Mouse (Mus musculus): ENCODE data around the gene Tex26. TPM values are rescaled to one million over a fixed set of nuclear protein-coding genes. Genes with fewer than 3 reads are reported as not detected.

Gene Tex26
- polyA plus RNA-seq, 1 experiment from 2014 or later = not detected

DNA sequence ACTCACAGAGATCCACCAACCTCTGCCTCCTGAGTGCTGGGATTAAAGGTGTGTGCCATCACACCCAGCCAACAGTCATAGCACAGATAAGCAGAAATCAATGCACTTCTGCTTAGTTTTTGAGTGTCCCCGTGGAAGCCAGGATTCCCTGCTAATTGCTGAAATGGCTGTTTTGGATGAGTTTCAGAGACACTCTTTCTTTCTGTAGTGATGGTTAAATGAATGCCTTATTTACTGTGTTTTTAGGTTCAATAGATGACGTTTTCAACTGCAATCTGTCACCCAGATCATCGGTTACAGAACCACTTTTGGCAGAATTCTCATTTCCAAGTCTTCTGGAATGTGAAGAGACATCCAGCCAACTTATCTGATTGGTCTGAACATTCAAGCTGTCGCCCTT is 9.9 kb upstream of the Tex26 start:
- DNase-seq (no peak), ATAC-seq (no peak)
- TF ChIP-seq CTCF (IDR thresholded peaks at IDR 0.05; ENCODE audit: low read depth) (no peak), EP300 (IDR thresholded peaks at IDR 0.05; ENCODE audit: low read depth) (no peak)
- WGBS (ENCODE audit: insufficient replicate concordance) = 61% methylated on average over 4 of the region's 4 CpGs
- Histone ChIP-seq H3K4me2 (ENCODE audit: low read depth, low read length) (no peak overlapping the region), H3K4me1 (ENCODE audit: insufficient read depth) (peaks cover 7% of the 10 kb centered on the region; the same call in 1 of the 2 replicates), H3K27ac (ENCODE audit: low read depth) (no peak overlapping the region), H3K36me3 (replicated peaks; ENCODE audit: insufficient read depth, low read length) (no peaks in the 10 kb centered on the region), H3K9me3 (ENCODE audit: low read length) (no peaks in the 10 kb centered on the region), H3K9ac (replicated peaks) (no peak overlapping the region), H3K4me3 (ENCODE audit: low read depth, low read length) (no peak overlapping the region), H3K27me3 (ENCODE audit: insufficient read depth, low read length) (no peaks in the 10 kb centered on the region)

DNA sequence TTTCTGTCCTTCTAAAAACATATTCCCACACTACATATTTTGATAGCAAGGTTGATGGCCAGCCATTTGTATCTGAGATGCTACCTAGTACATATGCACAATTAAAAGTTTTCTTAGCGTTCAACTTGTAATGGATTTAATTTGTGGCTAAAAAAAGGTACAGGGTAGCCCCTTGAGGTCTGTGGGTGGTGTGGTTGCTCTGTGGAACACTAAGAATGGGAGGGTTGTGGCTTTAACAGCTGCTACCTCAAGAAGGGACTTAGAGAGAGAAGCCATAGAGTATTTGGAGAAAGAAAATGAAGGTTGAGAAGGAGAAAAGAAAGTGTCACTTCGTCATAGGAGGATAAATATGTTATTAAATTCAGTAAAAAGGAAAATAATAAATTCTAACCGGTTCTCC is 8.5 kb upstream of the Tex26 start:
- H3K36me3 ChIP-seq (replicated peaks; ENCODE audit: insufficient read depth, low read length) = no peaks in the 10 kb centered on the region
- no peak overlapping the region for H3K4me2 ChIP-seq (ENCODE audit: low read depth, low read length)
- H3K27ac ChIP-seq (ENCODE audit: low read depth) = no peak overlapping the region
- no peak overlapping the region for H3K9ac ChIP-seq (replicated peaks)
- no peaks in the 10 kb centered on the region for H3K27me3 ChIP-seq (ENCODE audit: insufficient read depth, low read length)
- peaks cover 7% of the 10 kb centered on the region; the same call in 1 of the 2 replicates for H3K4me1 ChIP-seq (ENCODE audit: insufficient read depth)
- H3K4me3 ChIP-seq (ENCODE audit: low read depth, low read length) = no peak overlapping the region
- no peaks in the 10 kb centered on the region for H3K9me3 ChIP-seq (ENCODE audit: low read length)
- ATAC-seq (no peak), DNase-seq (no peak)
- TF ChIP-seq EP300 (IDR thresholded peaks at IDR 0.05; ENCODE audit: low read depth) (no peak), CTCF (IDR thresholded peaks at IDR 0.05; ENCODE audit: low read depth) (no peak)
- 57% methylated on average over 3 of the region's 3 CpGs for WGBS (ENCODE audit: insufficient replicate concordance)

DNA sequence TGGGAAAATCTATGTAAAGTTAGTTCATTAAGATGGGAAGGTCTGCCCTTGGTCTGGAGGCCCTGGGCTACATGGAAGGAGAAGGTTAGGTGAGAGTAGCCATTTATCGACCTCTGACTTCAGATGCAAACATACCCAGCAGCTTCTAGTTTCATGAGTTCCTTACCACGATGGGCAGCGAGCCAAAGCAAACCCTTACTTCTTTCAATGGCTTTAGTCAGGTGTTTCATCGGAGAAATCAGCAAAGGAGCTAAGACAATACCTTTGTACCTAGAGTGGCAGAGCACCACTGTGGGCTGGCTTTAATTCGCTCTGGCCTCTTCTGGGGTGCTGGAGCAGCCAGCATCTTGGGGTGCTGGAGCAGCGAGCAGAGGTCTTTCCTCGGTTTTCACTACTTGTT is 5.8 kb upstream of the Tex26 start:
- DNase-seq = no peak
- Histone ChIP-seq H3K4me2 (ENCODE audit: low read depth, low read length) (no peak overlapping the region), H3K4me1 (ENCODE audit: insufficient read depth) (peaks cover 8% of the 10 kb centered on the region; the same call in 1 of the 2 replicates), H3K4me3 (ENCODE audit: low read depth, low read length) (no peak overlapping the region), H3K9ac (replicated peaks) (no peak overlapping the region), H3K27ac (ENCODE audit: low read depth) (no peak overlapping the region), H3K9me3 (ENCODE audit: low read length) (no peaks in the 10 kb centered on the region), H3K36me3 (replicated peaks; ENCODE audit: insufficient read depth, low read length) (no peaks in the 10 kb centered on the region), H3K27me3 (ENCODE audit: insufficient read depth, low read length) (no peaks in the 10 kb centered on the region)
- no peak for TF ChIP-seq EP300 (IDR thresholded peaks at IDR 0.05; ENCODE audit: low read depth)
- no peak for TF ChIP-seq CTCF (IDR thresholded peaks at IDR 0.05; ENCODE audit: low read depth)
- WGBS (ENCODE audit: insufficient replicate concordance) = 54% methylated on average over 7 of the region's 7 CpGs
- no peak for ATAC-seq

DNA sequence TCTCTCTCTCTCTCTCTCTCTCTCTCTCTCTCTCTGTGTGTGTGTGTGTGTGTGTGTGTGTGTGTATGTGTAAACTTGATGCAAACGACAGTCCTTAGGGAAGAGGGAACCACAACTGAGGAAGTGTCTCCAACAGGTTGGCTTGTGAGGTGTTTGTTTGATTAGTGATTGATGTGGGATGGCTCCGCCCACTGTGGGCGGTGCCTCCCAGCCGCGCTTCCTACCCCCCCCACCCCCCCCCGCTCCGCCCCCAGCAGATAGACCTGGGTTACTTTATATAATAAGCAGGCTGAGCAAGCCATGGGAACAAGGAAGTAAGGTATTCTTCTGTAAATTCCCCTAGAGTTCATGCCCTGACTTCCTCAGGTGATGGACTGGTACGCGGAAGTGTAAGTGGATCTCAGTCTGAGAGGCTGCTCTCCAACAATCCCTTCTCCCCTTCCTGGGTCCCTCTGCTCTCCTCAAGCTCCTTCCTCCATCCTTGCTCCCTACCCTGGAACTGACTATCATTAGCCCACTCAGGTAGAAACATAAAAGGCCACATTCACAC is 5.2 kb upstream of the Tex26 start:
- Histone ChIP-seq H3K27ac (ENCODE audit: low read depth) (no peak overlapping the region), H3K9me3 (ENCODE audit: low read length) (no peaks in the 10 kb centered on the region), H3K4me3 (ENCODE audit: low read depth, low read length) (no peak overlapping the region), H3K27me3 (ENCODE audit: insufficient read depth, low read length) (no peaks in the 10 kb centered on the region), H3K36me3 (replicated peaks; ENCODE audit: insufficient read depth, low read length) (no peaks in the 10 kb centered on the region), H3K4me2 (ENCODE audit: low read depth, low read length) (no peak overlapping the region), H3K9ac (replicated peaks) (no peak overlapping the region), H3K4me1 (ENCODE audit: insufficient read depth) (peaks cover 4% of the 10 kb centered on the region)
- ATAC-seq (no peak), DNase-seq (no peak)
- TF ChIP-seq CTCF (IDR thresholded peaks at IDR 0.05; ENCODE audit: low read depth) (no peak), EP300 (IDR thresholded peaks at IDR 0.05; ENCODE audit: low read depth) (no peak)
- WGBS (ENCODE audit: insufficient replicate concordance) = 19% methylated on average over 9 of the region's 9 CpGs

DNA sequence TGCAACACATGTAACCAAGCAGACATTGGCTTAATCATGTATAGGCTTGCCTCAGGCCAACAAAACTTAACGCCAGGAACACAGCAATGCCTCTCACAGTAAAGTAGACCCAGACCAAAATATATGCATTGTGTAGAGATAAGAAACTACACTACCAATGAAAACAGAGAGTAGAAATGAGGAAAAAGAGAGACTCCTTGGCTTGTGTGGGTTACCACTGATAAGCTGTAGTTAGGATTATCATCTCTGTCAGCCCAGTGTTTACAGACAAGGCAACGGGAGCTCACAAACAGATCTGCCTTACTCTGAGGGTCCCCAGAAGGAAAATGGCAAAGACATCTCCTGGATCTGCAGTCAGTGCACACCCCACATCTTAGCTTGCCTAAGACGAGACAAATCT is 2.9 kb upstream of the Tex26 start:
- H3K4me1 ChIP-seq (ENCODE audit: insufficient read depth) = peaks cover 12% of the 10 kb centered on the region
- H3K27me3 ChIP-seq (ENCODE audit: insufficient read depth, low read length) = peaks cover 10% of the 10 kb centered on the region
- H3K4me2 ChIP-seq (ENCODE audit: low read depth, low read length) = peak overlapping the region; percentile 3; the same call in 1 of the 2 replicates
- TF ChIP-seq EP300 (IDR thresholded peaks at IDR 0.05; ENCODE audit: low read depth) = no peak
- no peak for TF ChIP-seq CTCF (IDR thresholded peaks at IDR 0.05; ENCODE audit: low read depth)
- no peak for DNase-seq
- no peaks in the 10 kb centered on the region for H3K9me3 ChIP-seq (ENCODE audit: low read length)
- WGBS (ENCODE audit: insufficient replicate concordance) = 29% methylated on average over 3 of the region's 3 CpGs
- no peaks in the 10 kb centered on the region for H3K36me3 ChIP-seq (replicated peaks; ENCODE audit: insufficient read depth, low read length)
- no peak overlapping the region for H3K27ac ChIP-seq (ENCODE audit: low read depth)
- ATAC-seq = no peak
- H3K4me3 ChIP-seq (ENCODE audit: low read depth, low read length) = no peak overlapping the region
- H3K9ac ChIP-seq (replicated peaks) = no peak overlapping the region

DNA sequence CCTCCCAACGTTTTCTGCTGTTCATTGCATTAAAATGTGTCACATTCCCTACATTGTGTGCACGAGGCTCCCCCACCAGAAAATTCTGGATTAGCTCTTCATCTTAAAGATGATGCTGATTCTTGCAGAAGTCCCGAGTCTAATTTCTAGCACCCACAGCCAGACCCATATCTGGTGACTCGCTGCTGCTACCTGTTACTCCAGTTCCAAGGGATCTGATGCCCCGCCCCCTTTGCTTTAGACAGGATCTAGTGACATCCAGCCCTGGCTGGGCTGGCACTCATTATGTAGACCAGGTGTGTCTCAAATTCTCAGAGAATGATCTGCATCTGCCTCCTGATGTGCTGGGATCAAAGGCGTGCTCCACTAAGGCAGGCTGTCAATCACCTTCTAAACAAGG is 2.3 kb upstream of the Tex26 start:
- H3K9ac ChIP-seq (replicated peaks) = no peak overlapping the region
- no peak overlapping the region for H3K4me3 ChIP-seq (ENCODE audit: low read depth, low read length)
- no peak for ATAC-seq
- peaks cover 10% of the 10 kb centered on the region for H3K27me3 ChIP-seq (ENCODE audit: insufficient read depth, low read length)
- TF ChIP-seq EP300 (IDR thresholded peaks at IDR 0.05; ENCODE audit: low read depth) = no peak
- no peak overlapping the region for H3K4me2 ChIP-seq (ENCODE audit: low read depth, low read length)
- no peak overlapping the region for H3K27ac ChIP-seq (ENCODE audit: low read depth)
- no peaks in the 10 kb centered on the region for H3K9me3 ChIP-seq (ENCODE audit: low read length)
- H3K36me3 ChIP-seq (replicated peaks; ENCODE audit: insufficient read depth, low read length) = no peaks in the 10 kb centered on the region
- H3K4me1 ChIP-seq (ENCODE audit: insufficient read depth) = peaks cover 12% of the 10 kb centered on the region
- 58% methylated on average over 6 of the region's 6 CpGs for whole genome bisulfite sequencing (ENCODE audit: insufficient replicate concordance)
- no peak for DNase-seq

DNA sequence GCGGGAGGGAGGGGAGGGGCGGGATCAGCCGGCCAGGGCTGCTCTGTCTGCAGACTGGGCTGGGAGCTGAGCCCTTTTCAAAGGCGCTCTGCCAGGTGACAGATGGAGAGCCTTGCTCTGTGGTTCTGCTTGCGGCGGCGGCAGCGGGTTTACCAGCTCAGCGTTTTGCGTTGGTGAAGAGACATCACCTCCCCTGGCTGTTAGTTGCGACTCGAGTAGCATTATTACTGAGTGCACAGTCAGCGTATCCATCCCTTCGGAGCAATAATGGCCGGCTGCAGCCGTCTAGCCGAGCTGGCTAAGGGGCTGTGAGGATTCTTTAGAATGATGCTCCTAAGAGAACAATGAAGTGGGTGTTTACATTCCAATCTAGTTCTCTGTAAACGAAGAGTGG is 717 bp downstream of the Tex26 start:
- no peak for DNase-seq
- H3K4me1 ChIP-seq (ENCODE audit: insufficient read depth) = peaks cover 12% of the 10 kb centered on the region
- H3K36me3 ChIP-seq (replicated peaks; ENCODE audit: insufficient read depth, low read length) = no peaks in the 10 kb centered on the region
- TF ChIP-seq CTCF (IDR thresholded peaks at IDR 0.05; ENCODE audit: low read depth) (no peak), EP300 (IDR thresholded peaks at IDR 0.05; ENCODE audit: low read depth) (no peak)
- H3K27ac ChIP-seq (ENCODE audit: low read depth) = no peak overlapping the region
- H3K9me3 ChIP-seq (ENCODE audit: low read length) = no peaks in the 10 kb centered on the region
- H3K9ac ChIP-seq (replicated peaks) = no peak overlapping the region
- peaks cover 10% of the 10 kb centered on the region for H3K27me3 ChIP-seq (ENCODE audit: insufficient read depth, low read length)
- peak overlapping the region; percentile 70 for H3K4me2 ChIP-seq (ENCODE audit: low read depth, low read length)
- no peak for ATAC-seq
- H3K4me3 ChIP-seq (ENCODE audit: low read depth, low read length) = peak overlapping the region; percentile 35
- WGBS (ENCODE audit: insufficient replicate concordance) = 3% methylated on average over 18 of the region's 18 CpGs
